Mouse (Mus musculus): ENCODE measurements around the gene Ugt1a10. TPM values are rescaled to one million over a fixed set of nuclear protein-coding genes. Genes with fewer than 3 reads are reported as not detected.
"Not testable (repeated sequence)": the region's sequence is repeated elsewhere in the genome, so short reads cannot be mapped to it uniquely, and the experiment has no call there.

Ugt1a10 gene
- polyA plus RNA-seq, 2 experiments = not detected

DNA sequence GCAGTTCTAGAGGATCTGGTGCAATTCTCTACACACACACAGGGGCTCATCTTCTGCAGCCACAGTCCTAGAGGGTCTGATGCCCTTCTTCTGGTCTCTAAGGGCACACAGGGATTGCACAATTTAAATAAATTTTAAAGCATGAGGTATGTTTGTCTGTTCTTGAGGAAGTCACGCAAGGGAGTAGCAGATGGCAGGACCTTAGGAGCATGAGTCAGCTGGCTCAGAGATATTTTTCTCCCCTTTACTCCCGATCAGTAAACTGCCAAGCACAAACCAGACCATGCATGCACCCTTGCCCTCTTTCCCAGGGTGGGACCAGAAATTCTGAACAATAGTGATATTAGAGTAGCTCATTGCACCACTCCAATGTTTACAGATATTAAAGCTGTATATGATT is 103.2 kb downstream of the Ugt1a10 start:
- WGBS = 83% methylated on average over 2 of the region's 2 CpGs
- Histone ChIP-seq H3K27me3 (ENCODE audit: control insufficient read depth, insufficient read depth, low read length) (no peaks in the 10 kb centered on the region), H3K4me1 (ENCODE audit: control insufficient read depth, insufficient read depth, low read length) (no peaks in the 10 kb centered on the region), H3K36me3 (ENCODE audit: control insufficient read depth, insufficient read depth, low read length) (no peaks in the 10 kb centered on the region), H3K9me3 (ENCODE audit: control insufficient read depth, low read length) (no peaks in the 10 kb centered on the region), H3K4me3 (replicated peaks; ENCODE audit: low read length) (no peak overlapping the region), H3K9ac (ENCODE audit: low read depth, low read length, severe bottlenecking) (no peak overlapping the region), H3K4me2 (replicated peaks; ENCODE audit: low read depth, low read length, severe bottlenecking) (no peak overlapping the region), H3K27ac (replicated peaks; ENCODE audit: low read depth, low read length) (no peak overlapping the region)
- TF ChIP-seq POLR2A (IDR thresholded peaks at IDR 0.05; ENCODE audit: borderline replicate concordance, extremely low read depth, insufficient read depth, insufficient read length) = no peak
- DNase-seq (ENCODE audit: low spot score) (no peak), ATAC-seq (ENCODE audit: low FRiP score, low read depth) (no peak)

DNA sequence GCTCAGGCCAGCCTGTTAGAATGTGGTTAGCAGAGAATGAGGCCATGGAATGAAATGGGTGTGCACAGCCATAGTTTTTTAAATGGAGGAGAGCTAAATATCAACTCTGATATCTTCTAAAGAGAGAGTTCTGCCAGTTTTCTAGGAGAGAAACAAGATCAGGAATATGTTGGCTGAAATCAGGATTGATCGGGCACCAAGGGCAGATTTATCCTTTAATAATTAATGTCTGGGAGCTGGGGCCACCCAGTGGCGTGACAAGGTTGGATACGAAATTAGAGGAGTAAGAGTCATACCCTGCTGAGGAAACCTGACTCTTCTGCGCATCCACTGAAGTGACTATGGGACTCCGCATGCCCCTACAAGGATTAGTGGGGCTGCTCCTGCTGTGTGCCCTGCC is 110.5 kb downstream of the Ugt1a10 start, which contains the start of gene Ugt1a5:
Ugt1a5 (plus strand) TSS at position 302 of the 400 bp plus-strand sequence.
- Histone ChIP-seq H3K9me3 (ENCODE audit: control insufficient read depth, low read length) (no peaks in the 10 kb centered on the region), H3K27ac (replicated peaks; ENCODE audit: low read depth, low read length) (no peak within 1 kb of the TSS), H3K36me3 (ENCODE audit: control insufficient read depth, insufficient read depth, low read length) (no peaks in the 10 kb centered on the region), H3K9ac (ENCODE audit: low read depth, low read length, severe bottlenecking) (no peak within 1 kb of the TSS), H3K27me3 (ENCODE audit: control insufficient read depth, insufficient read depth, low read length) (no peaks in the 10 kb centered on the region), H3K4me3 (replicated peaks; ENCODE audit: low read length) (no peak within 1 kb of the TSS), H3K4me2 (replicated peaks; ENCODE audit: low read depth, low read length, severe bottlenecking) (no peak within 1 kb of the TSS), H3K4me1 (ENCODE audit: control insufficient read depth, insufficient read depth, low read length) (no peaks in the 10 kb centered on the region)
- no peak for TF ChIP-seq POLR2A (IDR thresholded peaks at IDR 0.05; ENCODE audit: borderline replicate concordance, extremely low read depth, insufficient read depth, insufficient read length)
- 77% methylated on average over 5 of the region's 5 CpGs for WGBS
- DNase-seq (ENCODE audit: low spot score) (no peak), ATAC-seq (ENCODE audit: low FRiP score, low read depth) (no peak)

DNA sequence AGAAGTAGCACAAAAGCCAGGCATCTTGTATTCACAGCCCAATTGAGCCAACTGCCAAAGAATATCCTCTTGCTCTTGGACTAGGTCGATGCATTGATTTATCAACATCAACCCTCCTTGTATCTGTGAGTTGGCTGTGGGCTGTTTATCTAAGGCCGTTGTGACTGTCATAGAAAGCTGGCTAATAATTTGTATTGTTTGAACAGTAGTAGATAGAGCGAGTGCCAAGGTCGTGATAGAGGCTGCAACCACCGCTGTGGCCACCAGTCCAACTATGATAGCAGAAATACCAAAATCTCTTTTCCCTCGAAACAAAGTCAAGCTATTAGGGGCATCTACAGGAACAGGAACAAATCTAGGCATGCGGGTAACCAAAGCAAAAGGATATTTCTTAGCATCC is 117.0 kb downstream of the Ugt1a10 start:
- ATAC-seq (ENCODE audit: low FRiP score, low read depth); H3K4me3 ChIP-seq (replicated peaks; ENCODE audit: low read length); H3K9ac ChIP-seq (ENCODE audit: low read depth, low read length, severe bottlenecking); DNase-seq (ENCODE audit: low spot score); H3K36me3 ChIP-seq (ENCODE audit: control insufficient read depth, insufficient read depth, low read length); H3K4me1 ChIP-seq (ENCODE audit: control insufficient read depth, insufficient read depth, low read length); H3K27me3 ChIP-seq (ENCODE audit: control insufficient read depth, insufficient read depth, low read length); H3K4me2 ChIP-seq (replicated peaks; ENCODE audit: low read depth, low read length, severe bottlenecking); H3K27ac ChIP-seq (replicated peaks; ENCODE audit: low read depth, low read length); H3K9me3 ChIP-seq (ENCODE audit: control insufficient read depth, low read length): not testable (repeated sequence)
- 93% methylated on average over 5 of the region's 7 CpGs for WGBS

DNA sequence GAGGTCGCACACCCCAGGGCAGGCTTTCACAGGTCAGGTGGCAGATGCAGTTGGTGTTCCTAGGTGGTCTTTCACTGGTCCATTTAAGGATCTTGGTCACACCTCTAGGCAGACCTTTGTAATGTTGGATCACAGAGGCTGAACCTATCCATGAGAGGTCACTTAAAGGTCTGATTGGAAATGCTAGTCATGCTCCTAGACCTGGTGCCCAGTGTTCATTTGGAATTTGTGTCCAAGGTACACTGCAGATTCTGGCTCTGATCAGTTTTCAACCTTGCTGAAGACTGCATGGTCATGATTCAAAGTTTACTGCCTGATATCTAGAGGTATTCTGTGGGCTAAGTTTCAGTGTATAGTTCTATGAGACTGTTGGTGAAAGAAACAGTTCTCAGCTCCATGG is 124.5 kb downstream of the Ugt1a10 start:
- no peaks in the 10 kb centered on the region for H3K27me3 ChIP-seq (ENCODE audit: control insufficient read depth, insufficient read depth, low read length)
- WGBS = 92% methylated on average over 1 of the region's 1 CpGs
- H3K36me3 ChIP-seq (ENCODE audit: control insufficient read depth, insufficient read depth, low read length) = no peaks in the 10 kb centered on the region
- DNase-seq (ENCODE audit: low spot score) (no peak), ATAC-seq (ENCODE audit: low FRiP score, low read depth) (no peak)
- H3K9me3 ChIP-seq (ENCODE audit: control insufficient read depth, low read length) = peaks cover 11% of the 10 kb centered on the region
- H3K4me3 ChIP-seq (replicated peaks; ENCODE audit: low read length) = no peak overlapping the region
- no peak overlapping the region for H3K9ac ChIP-seq (ENCODE audit: low read depth, low read length, severe bottlenecking)
- H3K4me1 ChIP-seq (ENCODE audit: control insufficient read depth, insufficient read depth, low read length) = no peaks in the 10 kb centered on the region
- TF ChIP-seq POLR2A (IDR thresholded peaks at IDR 0.05; ENCODE audit: borderline replicate concordance, extremely low read depth, insufficient read depth, insufficient read length) = no peak
- H3K27ac ChIP-seq (replicated peaks; ENCODE audit: low read depth, low read length) = no peak overlapping the region
- H3K4me2 ChIP-seq (replicated peaks; ENCODE audit: low read depth, low read length, severe bottlenecking) = no peak overlapping the region

DNA sequence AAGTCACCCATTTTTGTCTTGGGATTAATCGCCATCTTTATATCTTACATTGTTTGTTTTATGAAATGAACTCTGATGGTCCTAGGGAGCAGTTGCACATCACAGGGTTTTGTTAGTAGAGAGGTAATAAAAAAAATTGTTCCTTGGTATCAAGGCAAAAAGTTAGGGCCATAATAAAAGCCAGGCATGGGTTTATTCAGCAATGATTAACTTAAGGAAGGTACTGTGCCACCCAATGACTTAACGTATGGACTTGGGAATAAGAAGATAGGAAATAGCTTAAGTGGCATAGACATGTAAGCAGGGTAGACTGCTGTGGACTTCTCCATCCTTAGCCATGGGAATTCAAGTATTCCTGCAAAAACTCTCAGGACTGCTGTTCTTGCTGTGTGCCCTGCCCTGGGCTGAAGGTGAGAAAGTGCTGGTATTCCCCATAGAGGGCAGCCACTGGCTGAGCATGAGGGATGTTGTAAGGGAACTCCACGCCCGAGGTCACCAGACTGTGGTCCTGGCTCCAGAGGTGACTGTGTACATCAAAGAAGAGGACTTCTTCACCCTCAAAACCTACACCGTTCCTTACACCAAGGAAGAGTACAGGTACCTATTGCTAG is 131.2 kb downstream of the Ugt1a10 start:
- no peak for TF ChIP-seq POLR2A (IDR thresholded peaks at IDR 0.05; ENCODE audit: borderline replicate concordance, extremely low read depth, insufficient read depth, insufficient read length)
- no peak overlapping the region for H3K27ac ChIP-seq (replicated peaks; ENCODE audit: low read depth, low read length)
- WGBS = 86% methylated on average over 5 of the region's 5 CpGs
- no peak for DNase-seq (ENCODE audit: low spot score)
- no peak overlapping the region for H3K9ac ChIP-seq (ENCODE audit: low read depth, low read length, severe bottlenecking)
- no peaks in the 10 kb centered on the region for H3K36me3 ChIP-seq (ENCODE audit: control insufficient read depth, insufficient read depth, low read length)
- no peaks in the 10 kb centered on the region for H3K9me3 ChIP-seq (ENCODE audit: control insufficient read depth, low read length)
- no peak overlapping the region for H3K4me2 ChIP-seq (replicated peaks; ENCODE audit: low read depth, low read length, severe bottlenecking)
- no peaks in the 10 kb centered on the region for H3K27me3 ChIP-seq (ENCODE audit: control insufficient read depth, insufficient read depth, low read length)
- no peak overlapping the region for H3K4me3 ChIP-seq (replicated peaks; ENCODE audit: low read length)
- no peaks in the 10 kb centered on the region for H3K4me1 ChIP-seq (ENCODE audit: control insufficient read depth, insufficient read depth, low read length)
- no peak for ATAC-seq (ENCODE audit: low FRiP score, low read depth)

DNA sequence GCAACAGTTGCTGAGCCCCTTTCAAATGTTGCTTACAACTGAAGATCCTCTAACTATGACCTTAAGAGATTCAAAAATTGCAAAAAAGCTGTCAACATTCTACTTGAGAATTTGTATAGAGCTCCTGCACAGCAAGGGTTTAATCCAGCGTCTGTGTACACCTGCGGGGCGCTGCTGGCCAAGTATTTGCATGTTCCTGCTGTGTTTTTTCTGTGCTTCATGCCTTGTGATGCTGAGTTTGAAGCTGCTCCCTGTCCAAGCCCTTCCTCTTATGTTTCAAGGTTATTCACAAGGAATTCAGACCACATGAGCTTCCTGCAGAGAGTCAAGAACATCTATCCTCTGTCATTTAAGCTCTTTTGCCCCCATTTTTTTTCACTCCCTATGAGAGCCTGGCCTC is 136.9 kb downstream of the Ugt1a10 start:
- no peaks in the 10 kb centered on the region for H3K36me3 ChIP-seq (ENCODE audit: control insufficient read depth, insufficient read depth, low read length)
- H3K9ac ChIP-seq (ENCODE audit: low read depth, low read length, severe bottlenecking) = no peak overlapping the region
- no peak for TF ChIP-seq POLR2A (IDR thresholded peaks at IDR 0.05; ENCODE audit: borderline replicate concordance, extremely low read depth, insufficient read depth, insufficient read length)
- no peaks in the 10 kb centered on the region for H3K4me1 ChIP-seq (ENCODE audit: control insufficient read depth, insufficient read depth, low read length)
- no peaks in the 10 kb centered on the region for H3K27me3 ChIP-seq (ENCODE audit: control insufficient read depth, insufficient read depth, low read length)
- no peak overlapping the region for H3K4me3 ChIP-seq (replicated peaks; ENCODE audit: low read length)
- DNase-seq (ENCODE audit: low spot score) (no peak), ATAC-seq (ENCODE audit: low FRiP score, low read depth) (no peak)
- 61% methylated on average over 3 of the region's 3 CpGs for WGBS
- no peak overlapping the region for H3K4me2 ChIP-seq (replicated peaks; ENCODE audit: low read depth, low read length, severe bottlenecking)
- H3K27ac ChIP-seq (replicated peaks; ENCODE audit: low read depth, low read length) = no peak overlapping the region
- no peaks in the 10 kb centered on the region for H3K9me3 ChIP-seq (ENCODE audit: control insufficient read depth, low read length)
